Mouse (Mus musculus) kidney, adult 2 months (tissue): ENCODE results near the gene Hrc. TPM values are rescaled to one million over a fixed set of nuclear protein-coding genes. Genes with fewer than 3 reads are reported as not detected.
A peak's percentile ranks its signal among the peaks of the same experiment; 100 is the strongest.

ENCODE experiments used
- DNase-seq: peaks from one replicate; pipeline ENCODE4 v3.0.0; 2021
- H3K27ac ChIP-seq: fragments of 200-500 bp; 2 replicates; pipeline ENCODE4 v1.5.1; 2012; ENCODE audit warnings: low read depth, low read length, control low read depth, inconsistent platforms; ENCODE audit not compliant: insufficient read depth
- H3K27me3 ChIP-seq: fragments of 200-500 bp; replicated peaks from 2 replicates; pipeline ENCODE4 v1.6.1; 2012; ENCODE audit warnings: mild to moderate bottlenecking, moderate library complexity, low read length, inconsistent platforms; ENCODE audit not compliant: control insufficient read depth, insufficient read depth
- H3K36me3 ChIP-seq: fragments of 200-500 bp; 2 replicates; pipeline ENCODE4 v1.6.1; 2012; ENCODE audit warnings: mild to moderate bottlenecking, moderate library complexity, low read length, inconsistent platforms; ENCODE audit not compliant: control insufficient read depth, insufficient read depth
- H3K4me1 ChIP-seq: fragments of 200-500 bp; 2 replicates; pipeline ENCODE4 v1.6.1; 2011; ENCODE audit warnings: low read length; ENCODE audit not compliant: control insufficient read depth, insufficient read depth
- H3K4me3 ChIP-seq: fragments of 200-500 bp; 2 replicates; pipeline ENCODE4 v1.5.1; 2011; ENCODE audit warnings: mild to moderate bottlenecking, low read depth, low read length, control low read depth; ENCODE audit not compliant: insufficient read depth
- CTCF ChIP-seq: fragments of 200-500 bp; conservative IDR thresholded peaks from 2 replicates; pipeline ENCODE4 v1.5.1; 2011; ENCODE audit warnings: low read depth, mild to moderate bottlenecking, control low read depth, low read length, moderate library complexity, mixed read lengths; ENCODE audit not compliant: insufficient read depth, insufficient read length
- POLR2A ChIP-seq: fragments of 200-500 bp; IDR thresholded peaks from one replicate; pipeline ENCODE4 v1.6.1; 2011; ENCODE audit warnings: low read depth, low read length, control low read depth
- WGBS: fragments of 180-500 bp; shearing (Covaris S2); methylation state at CpG from one replicate; pipeline ENCODE4 v1.1.7; 2018; 5-methylcytosine and 5-hydroxymethylcytosine counted together
- polyA plus RNA-seq: library from polyadenylated mRNA; depleted of rRNA; stranded (reverse); fragments of >200 nt; gene quantifications from 2 replicates; pipeline ENCODE4 v1.2.3, GENCODE M21; 2012; rRNA removed

Hrc gene
- polyA plus RNA-seq, result 0.14 and 3.2 TPM in 2 replicates

- Histone ChIP-seq H3K4me3 (no peak within 1 kb of the TSS), H3K27me3 (no peaks in the 10 kb centered on the region), H3K36me3 (no peaks in the 10 kb centered on the region), H3K4me1 (0 out of 2 replicates have a peak, but pooled peaks cover 8% of the 10 kb centered on the region), H3K27ac (no peak within 1 kb of the TSS)
- WGBS, result 41% methylated on average over 5 of the region's 5 CpGs
- DNase-seq, result no peak
- TF ChIP-seq CTCF (no peak), POLR2A (no peak)
Observed at GRCm38 (mm10) chr7:45335056-45335455, at the start of gene Hrc. Hrc (plus strand) TSS chr7:45335290.

GRCm38 (mm10) chr7:45286486-45286885 is 48.6 kb upstream of the Hrc start:
- Histone ChIP-seq H3K4me3 (no peak overlapping the region), H3K27ac (no peak overlapping the region), H3K4me1 (no peaks in the 10 kb centered on the region), H3K36me3 (no peaks in the 10 kb centered on the region), H3K27me3 (no peaks in the 10 kb centered on the region)
- TF ChIP-seq CTCF (no peak), POLR2A (no peak)
- DNase-seq, result no peak
- WGBS, result 85% methylated on average over 13 of the region's 13 CpGs

- H3K4me1 ChIP-seq, result no peaks in the 10 kb centered on the region
- H3K36me3 ChIP-seq, result no peaks in the 10 kb centered on the region
- TF ChIP-seq POLR2A (no peak), CTCF (no peak)
- H3K4me3 ChIP-seq, result no peak overlapping the region
- no peak overlapping the region for H3K27ac ChIP-seq
- 76% methylated on average over 1 of the region's 1 CpGs for WGBS
- H3K27me3 ChIP-seq, result no peaks in the 10 kb centered on the region
- DNase-seq, result no peak
Observed at GRCm38 (mm10) chr7:45296626-45297025, 38.5 kb upstream of the Hrc start.

GRCm38 (mm10) chr7:45297563-45297962 is 37.5 kb upstream of the Hrc start:
- no peak for DNase-seq
- H3K36me3 ChIP-seq, result no peaks in the 10 kb centered on the region
- H3K27ac ChIP-seq, result no peak overlapping the region

GRCm38 (mm10) chr7:45299752-45300151 is 35.3 kb upstream of the Hrc start:
- TF ChIP-seq POLR2A (no peak), CTCF (peak; percentile 92)
- no peaks in the 10 kb centered on the region for H3K27me3 ChIP-seq
- no peak overlapping the region for H3K27ac ChIP-seq
- WGBS, result 6% methylated on average over 5 of the region's 5 CpGs
- peak; percentile 49 for DNase-seq
- H3K4me3 ChIP-seq, result no peak overlapping the region
- H3K36me3 ChIP-seq, result no peaks in the 10 kb centered on the region
- no peaks in the 10 kb centered on the region for H3K4me1 ChIP-seq

More at GRCm38 (mm10) chr7:45297563-45297962, 37.5 kb upstream of the Hrc start:
- Histone ChIP-seq H3K27me3 (no peaks in the 10 kb centered on the region), H3K4me3 (no peak overlapping the region), H3K4me1 (no peaks in the 10 kb centered on the region)
- TF ChIP-seq POLR2A (no peak), CTCF (no peak)
- 56% methylated on average over 3 of the region's 3 CpGs for WGBS

GRCm38 (mm10) chr7:45300270-45300669 is 34.8 kb upstream of the Hrc start:
- no peaks in the 10 kb centered on the region for H3K4me1 ChIP-seq
- H3K27me3 ChIP-seq, result no peaks in the 10 kb centered on the region
- H3K4me3 ChIP-seq, result no peak overlapping the region
- WGBS, result 16% methylated on average over 6 of the region's 6 CpGs
- TF ChIP-seq CTCF (peak; percentile 79), POLR2A (no peak)
- no peaks in the 10 kb centered on the region for H3K36me3 ChIP-seq
- DNase-seq, result peak; percentile 74
- no peak overlapping the region for H3K27ac ChIP-seq

- no peak overlapping the region for H3K4me3 ChIP-seq
- no peaks in the 10 kb centered on the region for H3K27me3 ChIP-seq
- TF ChIP-seq POLR2A (no peak), CTCF (no peak)
- WGBS, result 75% methylated on average over 8 of the region's 8 CpGs
- no peak overlapping the region for H3K27ac ChIP-seq
- H3K4me1 ChIP-seq, result no peaks in the 10 kb centered on the region
- no peaks in the 10 kb centered on the region for H3K36me3 ChIP-seq
- no peak for DNase-seq
Observed at GRCm38 (mm10) chr7:45302626-45303025, 32.5 kb upstream of the Hrc start.
